Mouse (Mus musculus) neural tube, embryonic 15.5 days (tissue): Measurements from ENCODE around the gene Gm15013. TPM values are rescaled to one million over a fixed set of nuclear protein-coding genes. Genes with fewer than 3 reads are reported as not detected.
"Not testable (repeated sequence)": the region's sequence is repeated elsewhere in the genome, so short reads cannot be mapped to it uniquely, and the experiment has no call there.

Experiments used
- ATAC-seq: fragments of 200-750 bp; cut with Nextera tagmentation; 2 replicates; pipeline ENCODE4 v1.8.0; 2017; ENCODE audit warnings: mild to moderate bottlenecking, moderate TSS enrichment, moderate library complexity; ENCODE audit not compliant: low FRiP score
- H3K27ac ChIP-seq: fragments of 300-500 bp; sonication (generic); replicated peaks from 2 replicates; pipeline ENCODE4 v1.5.1; 2015; ENCODE audit warnings: mild to moderate bottlenecking, inconsistent platforms
- H3K27me3 ChIP-seq: fragments of 300-500 bp; sonication (generic); replicated peaks from 2 replicates; pipeline ENCODE4 v1.6.1; 2015; ENCODE audit warnings: inconsistent platforms
- H3K36me3 ChIP-seq: fragments of 300-500 bp; sonication (generic); 2 replicates; pipeline ENCODE4 v1.6.1; 2015; ENCODE audit warnings: inconsistent platforms
- H3K4me1 ChIP-seq: fragments of 300-500 bp; sonication (generic); 2 replicates; pipeline ENCODE4 v1.6.1; 2015; ENCODE audit warnings: inconsistent platforms
- H3K4me2 ChIP-seq: fragments of 300-500 bp; sonication (generic); 2 replicates; pipeline ENCODE4 v1.6.1; 2015; ENCODE audit warnings: inconsistent platforms, mild to moderate bottlenecking, moderate library complexity
- H3K4me3 ChIP-seq: fragments of 300-500 bp; sonication (generic); replicated peaks from 2 replicates; pipeline ENCODE4 v1.5.1; 2015; ENCODE audit warnings: mild to moderate bottlenecking, inconsistent platforms
- H3K9ac ChIP-seq: fragments of 300-500 bp; sonication (generic); replicated peaks from 2 replicates; pipeline ENCODE4 v1.6.1; 2015; ENCODE audit warnings: mild to moderate bottlenecking, inconsistent platforms
- H3K9me3 ChIP-seq: fragments of 300-500 bp; sonication (generic); replicated peaks from 2 replicates; pipeline ENCODE4 v1.6.1; 2016; ENCODE audit warnings: inconsistent platforms
- WGBS: fragments of 180-500 bp; shearing (Covaris S2); methylation state at CpG from one replicate; pipeline ENCODE4 v1.1.7; 2015; ENCODE audit warnings: mixed read lengths; 5-methylcytosine and 5-hydroxymethylcytosine counted together
- polyA plus RNA-seq: library from polyadenylated mRNA; unstranded; fragments of >200 nt; fragmentation: Nextera tagmentation; extraction: Ambion mirVana; gene quantifications from 2 replicates; pipeline ENCODE4 v1.2.1, GENCODE M21; 2015

The Gm15013 gene
- not detected in 2 replicates for polyA plus RNA-seq

DNA sequence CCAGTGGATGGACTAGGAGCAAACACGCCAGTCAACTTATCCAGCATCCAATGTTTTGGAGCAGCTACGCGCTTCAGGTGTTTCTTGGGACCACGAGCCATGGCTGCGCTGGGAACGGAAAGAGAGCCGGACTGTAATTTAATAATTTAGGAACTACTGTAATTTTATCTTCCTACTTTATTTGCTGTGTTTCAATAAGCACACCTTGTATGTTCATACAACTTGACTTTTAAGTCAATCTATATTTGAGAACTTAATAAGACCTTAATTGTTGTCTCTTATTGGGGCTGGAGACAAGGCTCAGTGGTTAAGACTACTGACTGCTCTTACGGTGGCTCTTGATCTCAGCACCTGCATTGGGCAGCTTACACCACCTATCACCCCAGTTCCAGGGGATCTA lies at the start of gene Gm15013:
Gene Gm15013, minus strand, starts transcription at position 101 of the 400 bp plus-strand sequence.
- H3K27ac ChIP-seq: no peak within 1 kb of the TSS
- H3K36me3 ChIP-seq: no peaks in the 10 kb centered on the region
- no peaks in the 10 kb centered on the region for H3K27me3 ChIP-seq
- no peak within 1 kb of the TSS for H3K4me3 ChIP-seq
- H3K4me1 ChIP-seq: no peaks in the 10 kb centered on the region
- 95% methylated on average over 8 of the region's 8 CpGs for WGBS
- H3K9ac ChIP-seq: no peak within 1 kb of the TSS
- ATAC-seq: no peak
- H3K9me3 ChIP-seq: no peaks in the 10 kb centered on the region
- H3K4me2 ChIP-seq: no peak within 1 kb of the TSS

GRCm38 (mm10) chrX:139762546-139762945 lies 48.3 kb upstream of the Gm15013 start:
- 83% methylated on average over 2 of the region's 2 CpGs for WGBS
- Histone ChIP-seq H3K27ac (no peak overlapping the region), H3K9ac (no peak overlapping the region), H3K4me1 (no peaks in the 10 kb centered on the region), H3K9me3 (no peaks in the 10 kb centered on the region), H3K27me3 (no peaks in the 10 kb centered on the region), H3K4me2 (no peak overlapping the region), H3K4me3 (no peak overlapping the region), H3K36me3 (no peaks in the 10 kb centered on the region)
- no peak for ATAC-seq

GRCm38 (mm10) chrX:139758634-139759033 lies 44.4 kb upstream of the Gm15013 start:
- not testable (repeated sequence) for H3K4me1 ChIP-seq, H3K4me2 ChIP-seq, H3K27me3 ChIP-seq, ATAC-seq, H3K4me3 ChIP-seq, H3K9ac ChIP-seq, H3K9me3 ChIP-seq, H3K36me3 ChIP-seq, H3K27ac ChIP-seq
- 90% methylated on average over 3 of the region's 3 CpGs for WGBS

DNA sequence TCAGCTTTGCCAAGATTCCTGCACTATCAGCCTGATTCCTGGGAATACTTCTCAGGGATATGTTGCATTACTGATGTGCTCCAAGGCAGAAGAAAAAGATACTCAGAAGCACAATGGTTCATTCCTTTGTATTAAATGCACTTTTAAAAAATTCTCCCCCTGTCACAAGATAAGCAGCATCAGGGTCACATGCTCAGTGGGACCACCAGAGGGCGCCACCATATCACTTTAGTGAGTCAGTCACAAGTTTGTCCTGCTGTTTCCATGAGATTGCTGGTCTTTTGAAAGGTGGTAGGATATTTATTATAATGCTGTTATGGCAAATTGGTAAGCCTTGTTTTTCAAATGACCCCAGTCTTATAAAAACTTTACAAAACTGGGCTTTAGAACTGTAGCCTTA lies 37.6 kb upstream of the Gm15013 start:
- no peaks in the 10 kb centered on the region for H3K4me1 ChIP-seq
- no peaks in the 10 kb centered on the region; the same call in 1 of the 2 replicates for H3K27me3 ChIP-seq
- H3K27ac ChIP-seq: no peak overlapping the region
- H3K36me3 ChIP-seq: no peaks in the 10 kb centered on the region
- H3K4me2 ChIP-seq: no peak overlapping the region
- H3K9me3 ChIP-seq: no peaks in the 10 kb centered on the region
- H3K9ac ChIP-seq: no peak overlapping the region
- ATAC-seq: no peak
- H3K4me3 ChIP-seq: no peak overlapping the region
- 0% methylated on average over 1 of the region's 1 CpGs for WGBS

DNA sequence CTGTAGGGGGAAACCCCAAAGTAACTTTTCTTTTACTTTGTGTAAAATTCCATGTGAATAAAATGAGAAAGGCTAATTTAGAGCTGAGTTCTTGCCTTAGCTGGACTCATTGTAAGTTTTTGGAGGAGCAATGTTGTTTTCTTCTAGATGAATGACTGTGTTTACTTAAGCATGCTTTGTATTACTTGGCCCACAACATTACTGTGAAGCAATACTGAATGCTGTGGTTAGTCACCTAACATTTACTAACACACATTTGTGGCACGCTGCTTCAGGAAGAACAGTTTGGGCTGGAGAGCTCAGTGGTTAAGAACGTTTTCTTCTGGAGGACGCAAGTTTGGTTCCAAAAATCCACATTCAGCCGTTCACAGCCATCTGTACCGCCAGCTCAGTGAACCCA lies 22.8 kb upstream of the Gm15013 start:
- ATAC-seq: no peak

GRCm38 (mm10) chrX:139730541-139730940 lies 16.3 kb upstream of the Gm15013 start:
- no peak overlapping the region for H3K4me3 ChIP-seq
- H3K27ac ChIP-seq: no peak overlapping the region
- no peak overlapping the region for H3K4me2 ChIP-seq
- H3K27me3 ChIP-seq: no peaks in the 10 kb centered on the region; the same call in 1 of the 2 replicates
- H3K9ac ChIP-seq: no peak overlapping the region
- no peaks in the 10 kb centered on the region for H3K9me3 ChIP-seq
- ATAC-seq: no peak
- 88% methylated on average over 3 of the region's 3 CpGs for WGBS
- no peaks in the 10 kb centered on the region for H3K36me3 ChIP-seq
- H3K4me1 ChIP-seq: no peaks in the 10 kb centered on the region

More for the DNA sequence above, 22.8 kb upstream of the Gm15013 start:
- Histone ChIP-seq H3K27ac (no peak overlapping the region), H3K4me2 (no peak overlapping the region), H3K36me3 (no peaks in the 10 kb centered on the region), H3K9me3 (no peaks in the 10 kb centered on the region), H3K4me1 (no peaks in the 10 kb centered on the region), H3K27me3 (0 out of 2 replicates have a peak, but pooled peaks cover 2% of the 10 kb centered on the region), H3K9ac (no peak overlapping the region), H3K4me3 (no peak overlapping the region)
- WGBS: 87% methylated on average over 5 of the region's 5 CpGs

- no peaks in the 10 kb centered on the region; the same call in 1 of the 2 replicates for H3K27me3 ChIP-seq
- no peak overlapping the region for H3K4me2 ChIP-seq
- no peaks in the 10 kb centered on the region for H3K4me1 ChIP-seq
- H3K36me3 ChIP-seq: no peaks in the 10 kb centered on the region
- no peak overlapping the region for H3K27ac ChIP-seq
- ATAC-seq: no peak
- H3K4me3 ChIP-seq: no peak overlapping the region
- H3K9me3 ChIP-seq: no peaks in the 10 kb centered on the region
- WGBS: 96% methylated on average over 2 of the region's 2 CpGs
- H3K9ac ChIP-seq: no peak overlapping the region
Measured at GRCm38 (mm10) chrX:139722350-139722749, 8.1 kb upstream of the Gm15013 start.

DNA sequence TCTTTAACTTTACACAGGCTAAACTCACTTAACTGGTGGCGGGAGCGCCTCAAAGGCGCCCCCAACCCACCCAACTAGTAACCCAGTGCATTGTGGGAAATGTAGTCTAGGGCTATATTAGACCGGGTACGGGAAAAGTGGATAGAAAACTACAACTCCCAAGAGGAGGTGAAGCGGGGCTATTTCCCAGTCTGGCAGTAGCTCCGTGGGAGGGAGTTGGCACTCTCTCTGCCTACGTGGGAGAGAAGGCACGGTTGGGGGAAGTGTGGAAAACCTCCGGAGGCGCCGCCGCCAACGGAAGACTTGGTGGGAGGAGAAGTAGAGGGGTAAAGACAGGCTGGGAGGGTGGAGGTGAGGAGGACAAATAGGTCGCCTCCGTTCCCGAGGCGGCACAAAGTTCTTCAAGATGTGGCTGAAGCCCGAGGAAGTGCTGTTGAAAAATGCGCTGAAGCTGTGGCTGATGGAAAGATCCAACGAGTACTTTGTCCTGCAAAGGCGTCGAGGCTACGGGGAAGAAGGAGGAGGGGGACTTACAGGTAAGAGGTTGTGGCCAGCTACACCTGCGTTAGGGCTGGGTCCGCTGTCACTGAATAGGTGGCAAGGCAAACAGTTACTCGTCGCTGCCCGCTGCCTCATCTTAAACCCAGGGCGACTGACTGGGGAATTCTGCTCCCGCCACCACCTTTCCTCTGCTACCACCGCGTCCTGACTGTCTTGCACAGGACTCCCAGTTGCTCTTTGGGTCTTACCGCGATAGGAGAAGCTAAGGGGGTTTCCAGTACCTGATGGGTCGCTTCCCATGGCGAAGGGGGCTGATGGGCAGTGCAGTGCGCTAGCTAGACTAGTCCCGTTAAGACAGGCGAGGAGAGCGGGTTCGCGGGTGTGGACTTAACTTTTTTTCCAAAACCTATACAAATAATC lies 29.2 kb downstream of the Gm15013 start, which contains the start of gene Tbc1d8b:
Gene Tbc1d8b, plus strand, starts transcription at position 222 of the 921 bp plus-strand sequence.
- WGBS: 19% methylated on average over 43 of the region's 43 CpGs

DNA sequence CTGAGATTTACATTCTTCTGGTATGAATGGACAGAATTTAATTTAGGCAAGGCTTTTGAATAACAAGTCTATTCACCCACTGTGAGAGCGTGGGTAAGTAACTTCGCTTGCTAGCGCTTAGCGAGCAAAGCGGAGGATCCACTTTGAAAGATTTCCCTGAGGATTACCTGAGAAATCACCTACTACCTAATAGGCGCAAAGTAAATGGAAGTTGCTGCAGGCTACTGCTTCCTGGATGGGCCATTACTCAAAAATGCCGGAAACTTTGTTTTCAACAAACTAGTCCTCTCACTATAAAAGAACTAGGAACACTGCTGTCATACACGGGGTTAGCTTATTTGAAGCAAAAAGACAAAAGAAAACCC lies 29.9 kb downstream of the Gm15013 start:
- 27% methylated on average over 8 of the region's 8 CpGs for WGBS
- peak overlapping the region; percentile 74 for H3K4me2 ChIP-seq
- peak; percentile 49 for ATAC-seq
- no peak overlapping the region for H3K27ac ChIP-seq
- H3K36me3 ChIP-seq: no peaks in the 10 kb centered on the region
- peak overlapping the region; percentile 50 for H3K4me3 ChIP-seq
- no peak overlapping the region for H3K9ac ChIP-seq
- H3K4me1 ChIP-seq: peaks cover 4% of the 10 kb centered on the region; the same call in 1 of the 2 replicates
- H3K9me3 ChIP-seq: no peaks in the 10 kb centered on the region
- no peaks in the 10 kb centered on the region; the same call in 1 of the 2 replicates for H3K27me3 ChIP-seq

More for the DNA sequence above, 29.2 kb downstream of the Gm15013 start, which contains the start of gene Tbc1d8b:
- H3K36me3 ChIP-seq: no peaks in the 10 kb centered on the region
- no peak within 1 kb of the TSS for H3K27ac ChIP-seq
- peak within 1 kb of the TSS; percentile 74 for H3K4me2 ChIP-seq
- no peaks in the 10 kb centered on the region; the same call in 1 of the 2 replicates for H3K27me3 ChIP-seq
- H3K9ac ChIP-seq: peak within 1 kb of the TSS; percentile 32
- peak within 1 kb of the TSS; percentile 50 for H3K4me3 ChIP-seq
- peak; percentile 100 for ATAC-seq
- H3K4me1 ChIP-seq: peaks cover 4% of the 10 kb centered on the region; the same call in 1 of the 2 replicates
- H3K9me3 ChIP-seq: no peaks in the 10 kb centered on the region

- no peak for ATAC-seq
- Histone ChIP-seq H3K4me1 (no peaks in the 10 kb centered on the region), H3K36me3 (no peaks in the 10 kb centered on the region), H3K4me2 (no peak overlapping the region), H3K27me3 (no peaks in the 10 kb centered on the region; the same call in 1 of the 2 replicates), H3K4me3 (no peak overlapping the region), H3K9me3 (no peaks in the 10 kb centered on the region), H3K9ac (no peak overlapping the region), H3K27ac (no peak overlapping the region)
- WGBS: 81% methylated on average over 2 of the region's 2 CpGs
Measured at GRCm38 (mm10) chrX:139665829-139666228, 48.5 kb downstream of the Gm15013 start.
